Mouse (Mus musculus): Measurements from ENCODE around the gene Meis2.

DNA sequence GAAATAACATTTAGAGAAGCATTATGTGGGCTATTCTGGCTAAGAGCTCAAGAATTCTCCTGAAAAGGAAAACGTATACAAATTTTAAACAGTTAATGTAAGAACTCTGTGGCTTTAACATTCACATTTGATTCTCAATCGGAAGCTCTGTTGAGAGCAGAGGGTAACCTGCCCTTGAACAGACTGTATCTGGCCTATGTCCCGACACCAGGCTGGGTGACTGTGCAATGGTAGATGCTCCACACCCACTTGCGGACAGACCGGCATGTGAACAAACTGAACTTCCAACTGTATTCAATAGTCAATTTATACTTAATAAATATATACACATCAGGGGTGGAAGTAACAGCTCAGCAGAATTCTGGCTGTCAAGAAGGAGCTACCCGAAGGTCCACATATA, 164.6 kb downstream of the Meis2 start:
- TF ChIP-seq CTCF (conservative IDR thresholded peaks at IDR 0.05; ENCODE audit: low read length) (no peak), NANOG (IDR thresholded peaks at IDR 0.05; ENCODE audit: borderline replicate concordance, low read length) (no peak)
